Mouse (Mus musculus) limb, embryonic 14.5 days (tissue): ENCODE data around the gene Ube2cbp. TPM values are rescaled to one million over a fixed set of nuclear protein-coding genes. Genes with fewer than 3 reads are reported as not detected.

ENCODE experiments used
- ATAC-seq: fragments of 200-750 bp; cut with Nextera tagmentation; 2 replicates; pipeline ENCODE4 v1.8.0; 2017; ENCODE audit warnings: low read depth, moderate number of reproducible peaks, moderate TSS enrichment; ENCODE audit not compliant: low FRiP score
- DNase-seq: peaks from one replicate; pipeline ENCODE4 v3.0.0-alpha.2; 2015; ENCODE audit warnings: low spot score
- H3K27ac ChIP-seq: fragments of 300-500 bp; sonication (generic); replicated peaks from 2 replicates; pipeline ENCODE4 v1.5.1; 2014; ENCODE audit warnings: low read depth, mild to moderate bottlenecking, low read length, moderate library complexity, mixed read lengths
- H3K27me3 ChIP-seq: fragments of 300-500 bp; sonication (generic); 2 replicates; pipeline ENCODE4 v1.6.1; 2014; ENCODE audit warnings: low read length, mixed read lengths; ENCODE audit not compliant: control insufficient read depth, insufficient read depth
- H3K36me3 ChIP-seq: fragments of 300-500 bp; sonication (generic); 2 replicates; pipeline ENCODE4 v1.6.1; 2014; ENCODE audit warnings: mild to moderate bottlenecking, low read length, moderate library complexity, mixed read lengths; ENCODE audit not compliant: control insufficient read depth, insufficient read depth
- H3K4me1 ChIP-seq: fragments of 300-500 bp; sonication (generic); 2 replicates; pipeline ENCODE4 v1.6.1; 2014; ENCODE audit warnings: antibody characterized with exemption, low read length, mixed read lengths; ENCODE audit not compliant: control insufficient read depth, insufficient read depth
- H3K4me2 ChIP-seq: fragments of 300-500 bp; sonication (generic); replicated peaks from 2 replicates; pipeline ENCODE4 v1.6.1; 2014; ENCODE audit warnings: low read depth, mild to moderate bottlenecking, low read length, moderate library complexity; ENCODE audit not compliant: severe bottlenecking
- H3K4me3 ChIP-seq: fragments of 300-500 bp; sonication (generic); replicated peaks from 2 replicates; pipeline ENCODE4 v1.5.1; 2014; ENCODE audit warnings: low read length
- H3K9ac ChIP-seq: fragments of 300-500 bp; sonication (generic); 2 replicates; pipeline ENCODE4 v1.6.1; 2014; ENCODE audit warnings: mild to moderate bottlenecking, low read depth, low read length, moderate library complexity; ENCODE audit not compliant: severe bottlenecking
- H3K9me3 ChIP-seq: fragments of 300-500 bp; sonication (generic); 2 replicates; pipeline ENCODE4 v1.6.1; 2016; ENCODE audit warnings: low read length; ENCODE audit not compliant: control insufficient read depth
- POLR2A ChIP-seq: fragments of 200-500 bp; IDR thresholded peaks from 2 replicates; pipeline ENCODE4 v1.8.0; 2012; ENCODE audit warnings: inconsistent platforms, mild to moderate bottlenecking, moderate library complexity, borderline replicate concordance; ENCODE audit not compliant: insufficient read depth, insufficient read length; ENCODE audit errors: extremely low read depth
- WGBS: fragments of 180-500 bp; shearing (Covaris S2); extraction: QIAGEN DNeasy Blood & Tissue Kit; methylation state at CpG from one replicate; pipeline ENCODE4 v1.1.7; 2014; 5-methylcytosine and 5-hydroxymethylcytosine counted together
- polyA plus RNA-seq, 2 experiments: library from polyadenylated mRNA; depleted of rRNA in 1 of 2; stranded (reverse) in 1 of 2; unstranded in 1 of 2; fragments of >200 nt; fragmentation: Nextera tagmentation in 1 of 2; extraction: Ambion mirVana in 1 of 2; gene quantifications; 2 replicates each; pipeline versions ENCODE4 v1.2.1 to v1.2.3; 2012 to 2014

Ube2cbp gene
- polyA plus RNA-seq, 2 experiments = 3.4 to 5.2 TPM

- no peak overlapping the region for H3K4me2 ChIP-seq
- no peak overlapping the region for H3K27ac ChIP-seq
- H3K9ac ChIP-seq = no peak overlapping the region
- ATAC-seq (0 out of 2 replicates have a peak, but pooled peaks have one; percentile 30), DNase-seq (no peak)
- no peaks in the 10 kb centered on the region for H3K36me3 ChIP-seq
- TF ChIP-seq POLR2A = no peak
- no peaks in the 10 kb centered on the region for H3K9me3 ChIP-seq
- no peaks in the 10 kb centered on the region for H3K27me3 ChIP-seq
- 86% methylated on average over 2 of the region's 2 CpGs for WGBS
- H3K4me3 ChIP-seq = no peak overlapping the region
- no peaks in the 10 kb centered on the region for H3K4me1 ChIP-seq
Measured at GRCm38 (mm10) chr9:86306556-86306955, 158.2 kb downstream of the Ube2cbp start.

GRCm38 (mm10) chr9:86301407-86301806 lies 163.3 kb downstream of the Ube2cbp start:
- Histone ChIP-seq H3K4me3 (no peak overlapping the region), H3K27me3 (no peaks in the 10 kb centered on the region), H3K4me2 (no peak overlapping the region), H3K36me3 (no peaks in the 10 kb centered on the region), H3K4me1 (no peaks in the 10 kb centered on the region), H3K27ac (no peak overlapping the region), H3K9ac (no peak overlapping the region), H3K9me3 (no peaks in the 10 kb centered on the region)
- WGBS = 85% methylated on average over 6 of the region's 6 CpGs
- TF ChIP-seq POLR2A = no peak
- ATAC-seq = no peak
- DNase-seq = no peak

- H3K4me2 ChIP-seq = no peak overlapping the region
- no peaks in the 10 kb centered on the region for H3K9me3 ChIP-seq
- no peaks in the 10 kb centered on the region for H3K36me3 ChIP-seq
- DNase-seq (no peak), ATAC-seq (no peak)
- H3K27me3 ChIP-seq = no peaks in the 10 kb centered on the region
- TF ChIP-seq POLR2A = no peak
- no peak overlapping the region for H3K27ac ChIP-seq
- H3K4me3 ChIP-seq = no peak overlapping the region
- 85% methylated on average over 8 of the region's 8 CpGs for WGBS
- H3K9ac ChIP-seq = no peak overlapping the region
- H3K4me1 ChIP-seq = no peaks in the 10 kb centered on the region
Measured at GRCm38 (mm10) chr9:86298596-86298995, 166.2 kb downstream of the Ube2cbp start.

- ATAC-seq (no peak), DNase-seq (no peak)
- no peaks in the 10 kb centered on the region for H3K4me1 ChIP-seq
- no peak for TF ChIP-seq POLR2A
- no peak overlapping the region for H3K4me3 ChIP-seq
- H3K9me3 ChIP-seq = no peaks in the 10 kb centered on the region
- no peak overlapping the region for H3K4me2 ChIP-seq
- no peak overlapping the region for H3K9ac ChIP-seq
- WGBS = 58% methylated on average over 5 of the region's 5 CpGs
- no peaks in the 10 kb centered on the region for H3K27me3 ChIP-seq
- no peaks in the 10 kb centered on the region for H3K36me3 ChIP-seq
- no peak overlapping the region for H3K27ac ChIP-seq
Measured at GRCm38 (mm10) chr9:86298131-86298530, 166.6 kb downstream of the Ube2cbp start.

- 81% methylated on average over 8 of the region's 8 CpGs for WGBS
- no peak overlapping the region for H3K27ac ChIP-seq
- H3K4me2 ChIP-seq = no peak overlapping the region
- no peak for TF ChIP-seq POLR2A
- no peaks in the 10 kb centered on the region for H3K36me3 ChIP-seq
- H3K27me3 ChIP-seq = no peaks in the 10 kb centered on the region
- ATAC-seq = no peak
- no peaks in the 10 kb centered on the region for H3K4me1 ChIP-seq
- H3K9me3 ChIP-seq = no peaks in the 10 kb centered on the region
- no peak for DNase-seq
- H3K4me3 ChIP-seq = no peak overlapping the region
- no peak overlapping the region for H3K9ac ChIP-seq
Measured at GRCm38 (mm10) chr9:86296683-86297638, 167.8 kb downstream of the Ube2cbp start.
